8 mouse cellular contexts compared by ENCODE assay signal in genomic region chr14:7819446-7819845, GRCm38 (mm10). TPM values are rescaled to one million over a fixed set of nuclear protein-coding genes. Genes with fewer than 3 reads are reported as not detected.
DNase-seq lines count a peak whose midpoint lies in the region; ATAC-seq and TF ChIP-seq lines count a peak whose summit lies in the region.

No protein-coding gene starts in this region.

- peak overlapping the region; percentile 69 for H3K4me3 ChIP-seq in embryonic facial prominence, embryonic 15.5 days (replicated peaks)
- peak overlapping the region; percentile 58 for H3K4me3 ChIP-seq in hindbrain, postnatal 0 days (ENCODE audit: low read length)
- H3K4me3 ChIP-seq in lung, embryonic 14.5 days (ENCODE audit: low read depth, low read length): peak overlapping the region; percentile 70

- H3K4me2 ChIP-seq in embryonic facial prominence, embryonic 15.5 days (replicated peaks): peak overlapping the region; percentile 88
- H3K4me2 ChIP-seq in hindbrain, postnatal 0 days (ENCODE audit: low read depth, low read length): peak overlapping the region; percentile 70
- H3K4me2 ChIP-seq in lung, embryonic 14.5 days: peak overlapping the region; percentile 93

- peak; percentile 31 for DNase-seq in CD4-positive, CD25-positive, alpha-beta regulatory T cell, adult 2 months (ENCODE audit: low read depth, low spot score)
- DNase-seq in hindbrain, postnatal 0 days (ENCODE audit: low spot score): no peak
- peak; percentile 49 for DNase-seq in lung, embryonic 14.5 days
- DNase-seq in adipocyte (ENCODE audit: low spot score): no peak
- DNase-seq in Muller cell, postnatal 12 days (ENCODE audit: inconsistent ontology term): no peak
- no peak for DNase-seq in layer of hippocampus, postnatal 10 days (ENCODE audit: low spot score in 2 of 2)

- 50% methylated on average over 5 of the region's 5 CpGs for WGBS in embryonic facial prominence, embryonic 15.5 days
- WGBS in hindbrain, postnatal 0 days: 74% methylated on average over 5 of the region's 5 CpGs
- 58% methylated on average over 5 of the region's 5 CpGs for WGBS in lung, embryonic 14.5 days

- no peak for TF ChIP-seq CTCF in hindbrain, postnatal 0 days (IDR thresholded peaks at IDR 0.05; ENCODE audit: low read depth)
- TF ChIP-seq CTCF in lung, embryonic 14.5 days (IDR thresholded peaks at IDR 0.05; ENCODE audit: low read depth): no peak

- H3K9ac ChIP-seq in embryonic facial prominence, embryonic 15.5 days: peak overlapping the region; percentile 74
- peak overlapping the region; percentile 54; the same call in 1 of the 2 replicates for H3K9ac ChIP-seq in hindbrain, postnatal 0 days (replicated peaks; ENCODE audit: low read length)
- H3K9ac ChIP-seq in lung, embryonic 14.5 days: peak overlapping the region; percentile 72; the same call in 1 of the 2 replicates

- no peak for ATAC-seq in CD4-positive, CD25-positive, alpha-beta regulatory T cell, adult 4 months
- ATAC-seq in embryonic facial prominence, embryonic 15.5 days (ENCODE audit: insufficient number of reproducible peaks, low FRiP score, low TSS enrichment, low read depth): no peak
- no peak for ATAC-seq in hindbrain, postnatal 0 days
- ATAC-seq in lung, embryonic 14.5 days (ENCODE audit: insufficient read depth): no peak

- no peaks in the 10 kb centered on the region for H3K27me3 ChIP-seq in embryonic facial prominence, embryonic 15.5 days
- H3K27me3 ChIP-seq in hindbrain, postnatal 0 days (ENCODE audit: insufficient read depth, low read length): no peaks in the 10 kb centered on the region
- H3K27me3 ChIP-seq in lung, embryonic 14.5 days (ENCODE audit: insufficient read depth, low read length): no peaks in the 10 kb centered on the region

- peaks cover 49% of the 10 kb centered on the region for H3K4me1 ChIP-seq in embryonic facial prominence, embryonic 15.5 days
- peaks cover 27% of the 10 kb centered on the region for H3K4me1 ChIP-seq in hindbrain, postnatal 0 days (ENCODE audit: insufficient read depth, low read length)
- H3K4me1 ChIP-seq in lung, embryonic 14.5 days (ENCODE audit: insufficient read depth): peaks cover 18% of the 10 kb centered on the region

- H3K9me3 ChIP-seq in embryonic facial prominence, embryonic 15.5 days (replicated peaks): no peaks in the 10 kb centered on the region
- no peaks in the 10 kb centered on the region for H3K9me3 ChIP-seq in hindbrain, postnatal 0 days (ENCODE audit: low read length)
- no peaks in the 10 kb centered on the region for H3K9me3 ChIP-seq in lung, embryonic 14.5 days (ENCODE audit: low read depth, low read length)

- H3K27ac ChIP-seq in embryonic facial prominence, embryonic 15.5 days (replicated peaks): 0 out of 2 replicates have a peak overlapping the region, but pooled peaks have one; percentile 34
- no peak overlapping the region for H3K27ac ChIP-seq in hindbrain, postnatal 0 days
- H3K27ac ChIP-seq in lung, embryonic 14.5 days (ENCODE audit: low read depth): no peak overlapping the region

- no peaks in the 10 kb centered on the region for H3K36me3 ChIP-seq in embryonic facial prominence, embryonic 15.5 days
- H3K36me3 ChIP-seq in hindbrain, postnatal 0 days (ENCODE audit: insufficient read depth, low read length): no peaks in the 10 kb centered on the region
- no peaks in the 10 kb centered on the region for H3K36me3 ChIP-seq in lung, embryonic 14.5 days (ENCODE audit: insufficient read depth)

RNA-seq across cellular contexts. Expression of gene Flnb, which starts 1.7 kb away (rescaled TPM):
- 1 to 10 TPM; 5.0 to 7.5 TPM for polyA plus RNA-seq in CD4-positive, CD25-positive, alpha-beta regulatory T cell, adult 4 months (2017; shearing (Covaris generic))
- 22.2 and 22.7 TPM in 2 replicates for polyA plus RNA-seq in embryonic facial prominence, embryonic 15.5 days (2015; fragmentation: Nextera tagmentation; extraction: Ambion mirVana)
- total RNA-seq in hindbrain, postnatal 0 days (2014; rRNA removed): 28.8 and 32.7 TPM in 2 replicates
- polyA plus RNA-seq in hindbrain, postnatal 0 days (2015; fragmentation: Nextera tagmentation; extraction: Ambion mirVana): 4.2 and 8.5 TPM in 2 replicates
- polyA plus RNA-seq in lung, embryonic 14.5 days (2014; fragmentation: Nextera tagmentation; extraction: Ambion mirVana): 19.5 and 22.5 TPM in 2 replicates
- total RNA-seq in layer of hippocampus, postnatal 10 days (2021): 10 to 100 TPM; 32.1 to 34.2 TPM

RNA-seq across cellular contexts. Expression of gene Gm26661, which starts 28.1 kb away (rescaled TPM):
- polyA plus RNA-seq in CD4-positive, CD25-positive, alpha-beta regulatory T cell, adult 4 months (2017; shearing (Covaris generic)): not detected
- not detected in 2 replicates for polyA plus RNA-seq in embryonic facial prominence, embryonic 15.5 days (2015; fragmentation: Nextera tagmentation; extraction: Ambion mirVana)
- not detected in 2 replicates for total RNA-seq in hindbrain, postnatal 0 days (2014; rRNA removed)
- 0.94 TPM in 1 of 2 replicates, not detected in the other for polyA plus RNA-seq in hindbrain, postnatal 0 days (2015; fragmentation: Nextera tagmentation; extraction: Ambion mirVana)
- polyA plus RNA-seq in lung, embryonic 14.5 days (2014; fragmentation: Nextera tagmentation; extraction: Ambion mirVana): not detected in 2 replicates
- not detected for total RNA-seq in layer of hippocampus, postnatal 10 days (2021)

Comparison
In these comparisons a context has a peak if more than half of its experiments do, and no peak if none do; other contexts are left out.
1. DNase-seq: peak in CD4-positive, CD25-positive, alpha-beta regulatory T cell, adult 2 months (single experiment) and lung, embryonic 14.5 days (single experiment); none in hindbrain, postnatal 0 days (single experiment), adipocyte (single experiment), Muller cell, postnatal 12 days (single experiment) and layer of hippocampus, postnatal 10 days (0 of 2).
2. Peak in every context shown above with its lines, with median percentiles within 50 percentile points of each other: H3K4me2 ChIP-seq, H3K4me3 ChIP-seq and H3K9ac ChIP-seq.